ENCODE assay signal across 11 mouse cellular contexts in genomic region chr1:59602531-59603416, GRCm38 (mm10).
DNase-seq lines count a peak whose midpoint lies in the region; ATAC-seq and TF ChIP-seq lines count a peak whose summit lies in the region.
"Had no signal": no experiment of that assay in that cellular context is flagged by ENCODE, and none has a peak within 500 bp of the region (broad histone marks: within the 10 kb centered on the region; RNA-seq: fewer than 3 reads in every experiment).

No protein-coding gene starts in this region.

- no peak for TF ChIP-seq CTCF in thymus, adult 2 months (IDR thresholded peaks at IDR 0.05; ENCODE audit: borderline replicate concordance, control insufficient read depth, extremely low read depth, insufficient read depth, low read length, poor library complexity)
- TF ChIP-seq CTCF in heart, adult 2 months (IDR thresholded peaks at IDR 0.05) = no peak

- intact Hi-C loops in heart, adult 2 months (cut with DNase I) = no loop called here

- no peaks in the 10 kb centered on the region for H3K9me3 ChIP-seq in midbrain, embryonic 13.5 days
- H3K9me3 ChIP-seq: heart, embryonic 12.5 days; lung, embryonic 15.5 days had no signal

- ATAC-seq in frontal cortex, adult (ENCODE audit: low TSS enrichment) = peak; percentile 59; the same call in 1 of the 2 replicates
- peak; percentile 88 for ATAC-seq in cerebellum, adult (ENCODE audit: insufficient number of reproducible peaks, low FRiP score, low TSS enrichment)
- ATAC-seq in midbrain, embryonic 13.5 days = no peak

- 37% methylated on average over 11 of the region's 11 CpGs for WGBS in thymus, adult 2 months
- WGBS in heart, adult 2 months = 44% methylated on average over 11 of the region's 11 CpGs
- 65% methylated on average over 11 of the region's 11 CpGs for WGBS in midbrain, embryonic 13.5 days

- no peak for DNase-seq in frontal cortex, postnatal 10 days (ENCODE audit: low spot score in 2 of 2)
- DNase-seq in layer of hippocampus, adult 11-12 months (ENCODE audit: low spot score) = peak; percentile 65
- peak; percentile 50 for DNase-seq in thymus, adult 2 months
- no peak for DNase-seq in heart, adult 2 months
- no peak for DNase-seq in kidney, adult 8-10 months

- no peak for TF ChIP-seq EP300 in heart, adult 2 months (IDR thresholded peaks at IDR 0.05; ENCODE audit: insufficient read depth, low read depth, low read length)

- H3K27me3 ChIP-seq in thymus, adult 2 months (ENCODE audit: control insufficient read depth, insufficient read depth, low read length) = no peaks in the 10 kb centered on the region
- H3K27me3 ChIP-seq in heart, adult 2 months (ENCODE audit: control insufficient read depth, insufficient read depth, low read length) = no peaks in the 10 kb centered on the region
- 0 out of 2 replicates have a peak, but pooled peaks cover 3% of the 10 kb centered on the region for H3K27me3 ChIP-seq in midbrain, embryonic 13.5 days
- H3K27me3 ChIP-seq: lung, embryonic 15.5 days had no signal

- no peak overlapping the region for H3K4me3 ChIP-seq in thymus, adult 2 months (ENCODE audit: control insufficient read depth, insufficient read depth, low read length)
- no peak overlapping the region for H3K4me3 ChIP-seq in heart, adult 2 months
- H3K4me3 ChIP-seq in midbrain, embryonic 13.5 days (replicated peaks) = no peak overlapping the region
- H3K4me3 ChIP-seq: erythroblast, embryonic 14.5 days; heart, embryonic 12.5 days; lung, embryonic 15.5 days had no signal

- H3K36me3 ChIP-seq in thymus, adult 2 months (ENCODE audit: control insufficient read depth, insufficient read depth, low read length) = no peaks in the 10 kb centered on the region
- no peaks in the 10 kb centered on the region for H3K36me3 ChIP-seq in heart, adult 2 months (ENCODE audit: control insufficient read depth, insufficient read depth, low read length)
- no peaks in the 10 kb centered on the region for H3K36me3 ChIP-seq in midbrain, embryonic 13.5 days
- H3K36me3 ChIP-seq: heart, embryonic 12.5 days; lung, embryonic 15.5 days had no signal

- no peaks in the 10 kb centered on the region for H3K79me2 ChIP-seq in heart, adult 2 months (replicated peaks; ENCODE audit: control insufficient read depth, insufficient read depth, low read length)

- no peak overlapping the region for H3K9ac ChIP-seq in heart, adult 2 months (ENCODE audit: low read depth, low read length)
- H3K9ac ChIP-seq in midbrain, embryonic 13.5 days (replicated peaks) = no peak overlapping the region
- H3K9ac ChIP-seq: heart, embryonic 12.5 days; lung, embryonic 15.5 days had no signal

- no peak for TF ChIP-seq POLR2A in thymus, adult 2 months (IDR thresholded peaks at IDR 0.05; ENCODE audit: control insufficient read depth, extremely low read depth, insufficient read depth, low read length, poor library complexity)
- TF ChIP-seq POLR2A in heart, adult 2 months (IDR thresholded peaks at IDR 0.05; ENCODE audit: insufficient read depth, low read depth, low read length) = no peak

- H3K27ac ChIP-seq in thymus, adult 2 months (ENCODE audit: control insufficient read depth, insufficient read depth, low read length) = peak overlapping the region; percentile 99
- H3K27ac ChIP-seq in heart, adult 2 months = no peak overlapping the region
- no peak overlapping the region for H3K27ac ChIP-seq in midbrain, embryonic 13.5 days
- H3K27ac ChIP-seq: lung, embryonic 15.5 days had no signal

- no peak overlapping the region for H3K4me2 ChIP-seq in midbrain, embryonic 13.5 days (replicated peaks)

- peaks cover 28% of the 10 kb centered on the region for H3K4me1 ChIP-seq in thymus, adult 2 months (replicated peaks; ENCODE audit: control insufficient read depth, insufficient read depth, low read length)
- H3K4me1 ChIP-seq in heart, adult 2 months (ENCODE audit: control insufficient read depth, insufficient read depth, low read length) = no peaks in the 10 kb centered on the region
- no peaks in the 10 kb centered on the region for H3K4me1 ChIP-seq in midbrain, embryonic 13.5 days (replicated peaks)
- H3K4me1 ChIP-seq: heart, embryonic 12.5 days had no signal

Comparison
In these comparisons a context has a peak if more than half of its experiments do, and no peak if none do; other contexts are left out.
1. DNase-seq: peak in layer of hippocampus, adult 11-12 months (single experiment) and thymus, adult 2 months (single experiment); none in frontal cortex, postnatal 10 days (0 of 2), heart, adult 2 months (0 of 2) and kidney, adult 8-10 months (0 of 2).